Mouse (Mus musculus): Measurements from ENCODE around the gene Xylb.

DNA sequence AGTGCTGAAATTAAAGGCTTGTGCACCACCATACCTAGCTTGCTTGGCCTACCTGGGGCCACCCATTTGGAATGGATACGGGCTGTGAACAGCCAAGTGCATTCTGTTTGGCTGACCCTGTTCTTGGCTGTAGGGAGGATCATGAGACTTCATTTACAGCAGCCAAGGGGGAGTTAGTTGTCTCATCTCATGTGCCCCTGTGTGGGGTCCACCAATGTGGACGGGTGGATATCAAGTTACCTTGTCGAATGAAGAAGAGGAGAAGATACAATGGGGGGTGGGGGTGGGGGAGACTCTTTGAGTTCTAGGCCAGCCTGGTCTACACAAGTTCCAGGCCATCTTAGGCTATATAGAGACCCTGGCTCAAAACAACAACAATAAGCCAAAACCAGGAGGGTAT is 17.8 kb downstream of the Xylb start:
- TF ChIP-seq GATA1 (IDR thresholded peaks at IDR 0.05; ENCODE audit: low read length): no peak
- no peak for TF ChIP-seq TAL1 (IDR thresholded peaks at IDR 0.05; ENCODE audit: low read length)
